Mouse (Mus musculus) gastrocnemius, adult 18-20 months (tissue): ENCODE measurements around the gene Nrbp1. TPM values are rescaled to one million over a fixed set of nuclear protein-coding genes. Genes with fewer than 3 reads are reported as not detected.

Experiments
- DNase-seq: peaks from one replicate; pipeline ENCODE4 v3.0.0; 2021; ENCODE audit warnings: low spot score
- total RNA-seq, 2 experiments: library from RNA; stranded (reverse); gene quantifications; 2 replicates each; pipeline ENCODE4 v1.2.3; 2021

Nrbp1 gene
- total RNA-seq, 2 experiments from 2014 or later, result 50.3 to 54.9 TPM

DNA sequence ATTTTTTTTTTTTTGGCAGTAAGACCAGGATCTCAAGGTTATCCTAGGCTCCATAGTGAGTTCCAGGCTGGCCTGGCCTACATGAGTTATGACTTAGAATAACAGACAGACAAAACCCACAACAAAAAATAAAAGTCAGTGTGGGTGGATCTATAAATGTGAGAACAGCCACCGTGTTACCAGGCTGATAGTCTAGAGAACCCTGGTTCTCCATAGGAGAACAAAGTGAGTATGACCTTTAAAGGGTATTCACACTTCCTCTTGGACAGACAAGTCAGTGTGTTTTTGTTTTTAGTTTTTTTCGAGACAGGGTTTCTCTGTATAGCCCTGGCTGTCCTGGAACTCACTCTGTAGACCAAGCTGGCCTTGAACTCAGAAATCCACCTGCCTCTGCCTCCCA, 15.3 kb downstream of the Nrbp1 start:
- DNase-seq, result no peak

DNA sequence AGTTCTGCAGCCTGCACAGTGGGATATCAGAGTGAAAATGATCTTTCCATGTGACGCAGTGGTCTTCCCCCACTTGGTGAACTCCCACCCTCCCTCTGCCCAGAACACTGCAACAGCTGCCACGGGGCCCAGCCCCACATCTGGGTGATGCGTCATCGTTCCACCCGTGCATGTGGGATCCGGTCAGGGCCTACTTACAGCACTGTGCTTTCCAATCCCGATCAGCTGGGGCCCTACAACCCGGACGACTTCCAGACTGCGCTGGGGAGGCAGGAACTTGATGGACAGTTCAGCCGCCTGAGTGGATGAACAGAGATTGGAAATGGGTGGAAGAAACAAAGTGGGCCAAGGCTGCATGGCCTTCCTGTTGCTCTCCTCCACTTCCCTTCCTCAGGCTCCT, 17.0 kb downstream of the Nrbp1 start:
- no peak for DNase-seq

DNA sequence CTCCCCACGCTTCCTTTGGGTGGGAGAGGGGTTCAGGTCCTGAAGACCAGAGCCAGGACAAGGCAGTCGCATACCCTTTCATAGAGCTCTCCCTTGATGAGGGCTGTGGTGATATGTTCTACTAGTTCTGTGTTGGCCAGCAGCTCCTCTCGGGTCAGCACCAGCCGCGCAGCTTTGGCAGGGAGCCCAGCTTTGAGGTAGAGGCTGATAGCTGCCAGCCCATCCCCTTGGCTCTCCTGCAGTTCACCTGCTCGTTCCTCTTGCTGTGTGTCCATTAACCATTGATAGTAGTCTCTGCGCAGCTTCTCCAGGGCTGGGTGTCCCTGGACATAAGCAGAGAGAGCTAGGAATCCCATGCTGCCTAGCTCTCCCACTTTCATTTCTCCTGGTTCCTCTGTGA, 25.4 kb downstream of the Nrbp1 start:
- DNase-seq, result no peak

DNA sequence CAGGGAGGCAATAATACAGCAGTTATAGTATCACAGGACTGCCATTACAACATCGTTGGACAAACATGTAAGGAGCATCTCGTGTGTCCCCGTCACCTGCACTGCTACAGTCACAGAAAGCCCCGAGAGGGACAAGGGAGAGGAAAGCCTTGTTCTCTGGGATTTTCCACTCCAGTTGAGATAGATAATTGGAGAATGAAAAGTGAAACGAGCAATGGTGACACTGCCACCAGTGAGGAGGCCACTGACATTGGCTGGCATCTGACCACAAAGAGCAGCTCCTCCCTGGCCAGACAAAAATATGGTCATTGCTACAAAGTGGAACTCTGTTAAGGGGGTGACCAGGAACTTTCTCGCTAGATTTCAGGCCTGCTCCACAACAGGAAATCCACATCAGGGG, 27.0 kb downstream of the Nrbp1 start:
- no peak for DNase-seq

DNA sequence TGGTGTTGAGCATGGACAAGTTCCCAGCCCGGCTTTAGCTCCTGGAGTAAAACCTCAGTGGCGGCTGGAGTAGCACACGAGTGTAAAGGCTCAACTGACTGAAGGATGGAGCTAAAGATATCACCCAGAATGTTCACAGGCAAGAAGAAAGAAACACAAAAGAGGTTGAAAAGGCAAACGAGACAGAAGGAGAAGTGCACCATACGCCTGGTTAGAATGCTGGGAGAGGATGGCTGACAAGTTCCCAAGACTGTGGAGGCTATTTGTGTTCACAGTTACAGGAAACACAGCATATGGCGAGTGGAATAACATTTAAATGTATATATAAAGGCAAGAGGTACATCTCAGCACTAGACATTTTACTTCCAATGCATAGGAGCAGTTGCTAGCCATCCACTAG, 32.4 kb downstream of the Nrbp1 start:
- no peak for DNase-seq

DNA sequence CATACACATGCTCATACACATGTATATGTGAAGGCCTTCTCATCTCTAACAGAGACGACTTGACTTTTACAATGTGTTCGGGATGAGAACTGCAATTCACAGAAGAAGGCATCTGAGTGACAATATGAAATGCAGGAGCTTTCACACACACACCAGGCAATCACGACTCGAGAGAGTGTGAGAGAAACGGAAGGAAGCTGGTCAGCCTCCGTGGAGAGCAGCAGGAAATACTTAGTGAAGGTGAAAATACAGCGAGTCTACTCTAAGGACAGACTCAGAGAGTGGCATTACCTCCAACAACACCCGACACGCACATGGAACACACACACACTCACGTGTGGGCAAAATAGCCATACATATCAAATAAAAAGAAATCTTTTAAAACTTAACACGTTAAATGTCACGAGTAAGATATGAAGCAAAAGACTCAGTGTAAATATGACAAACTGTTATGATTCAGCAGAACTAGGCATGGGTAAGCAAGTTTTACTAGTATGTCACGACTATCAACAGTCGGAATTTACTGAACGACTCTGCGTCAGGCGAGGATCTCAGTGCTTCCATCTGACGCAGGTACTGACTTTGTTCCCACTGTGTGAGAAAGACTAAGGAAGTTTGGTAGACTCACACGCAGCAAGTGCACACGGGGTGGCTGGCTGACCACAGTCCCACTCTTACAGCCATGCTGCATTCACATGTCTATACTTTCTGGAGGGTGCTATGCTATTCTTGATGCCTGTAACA, 38.8 kb downstream of the Nrbp1 start:
- DNase-seq, result no peak

DNA sequence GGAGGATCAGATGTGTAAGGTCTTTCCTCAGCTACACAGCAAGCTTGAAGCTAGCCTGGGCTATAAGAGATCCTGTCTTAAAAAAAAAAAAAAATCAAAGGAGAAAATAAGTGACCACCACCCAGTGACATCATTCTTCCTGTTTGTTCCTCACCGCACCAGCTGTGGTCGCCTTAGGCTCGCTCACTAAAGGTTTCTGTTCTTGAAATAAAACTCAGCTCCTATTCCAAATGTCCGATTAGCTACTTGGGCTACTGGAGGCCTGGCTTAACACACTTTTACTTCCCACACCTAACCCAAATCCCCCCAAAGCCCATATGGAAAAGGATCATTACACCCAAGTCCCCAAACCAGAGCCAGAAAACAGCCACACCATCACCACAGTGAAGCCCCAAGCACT, 47.6 kb downstream of the Nrbp1 start:
- no peak for DNase-seq

DNA sequence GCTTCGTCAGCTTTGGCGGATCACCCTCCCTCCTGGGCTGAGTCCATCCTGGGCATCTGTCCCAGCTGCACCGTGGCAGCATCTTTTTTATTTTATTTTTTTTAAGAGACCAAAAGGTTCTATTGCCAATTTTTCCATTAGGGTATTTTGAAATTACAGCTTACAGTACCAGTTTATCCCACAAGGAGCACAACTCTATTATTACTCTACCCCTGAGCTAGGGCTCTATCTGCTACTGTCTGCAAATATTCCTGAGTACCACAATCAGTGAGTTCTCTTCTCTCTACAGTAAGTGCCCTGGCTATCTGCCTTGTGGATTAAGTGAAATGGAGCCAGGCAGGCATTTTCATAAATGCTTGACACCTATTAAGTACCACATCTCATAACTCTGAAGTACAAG, 48.0 kb downstream of the Nrbp1 start:
- DNase-seq, result no peak

DNA sequence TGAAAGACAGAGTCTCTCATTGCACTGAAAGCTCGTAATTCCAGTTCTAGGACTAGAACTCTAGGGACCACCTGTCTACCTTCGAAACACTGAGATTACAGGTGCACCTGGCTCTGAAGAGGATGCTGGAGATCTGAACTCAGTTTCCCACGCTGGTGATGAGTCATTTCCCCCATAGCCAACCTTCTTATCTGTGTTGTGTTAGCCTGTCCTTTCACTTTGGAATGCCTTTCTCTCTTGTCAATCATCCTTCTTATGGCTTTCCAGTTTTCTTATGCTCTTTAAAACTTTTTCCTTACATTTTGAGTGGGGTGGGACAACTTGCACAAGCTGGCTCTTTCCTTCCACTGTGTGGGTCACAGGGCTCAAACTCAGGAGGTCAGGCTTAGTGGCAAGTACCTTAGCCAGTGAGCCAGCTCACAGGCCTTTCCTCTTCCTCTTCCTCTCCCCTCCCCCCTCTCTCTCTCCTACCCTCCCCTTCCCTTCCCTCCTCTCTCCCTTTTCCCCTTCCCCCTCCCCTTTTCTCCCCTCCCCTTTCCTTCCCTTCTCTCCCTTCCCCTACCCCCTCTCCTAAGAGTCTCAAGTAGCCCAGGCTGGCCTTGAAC, 49.1 kb downstream of the Nrbp1 start:
- no peak for DNase-seq

DNA sequence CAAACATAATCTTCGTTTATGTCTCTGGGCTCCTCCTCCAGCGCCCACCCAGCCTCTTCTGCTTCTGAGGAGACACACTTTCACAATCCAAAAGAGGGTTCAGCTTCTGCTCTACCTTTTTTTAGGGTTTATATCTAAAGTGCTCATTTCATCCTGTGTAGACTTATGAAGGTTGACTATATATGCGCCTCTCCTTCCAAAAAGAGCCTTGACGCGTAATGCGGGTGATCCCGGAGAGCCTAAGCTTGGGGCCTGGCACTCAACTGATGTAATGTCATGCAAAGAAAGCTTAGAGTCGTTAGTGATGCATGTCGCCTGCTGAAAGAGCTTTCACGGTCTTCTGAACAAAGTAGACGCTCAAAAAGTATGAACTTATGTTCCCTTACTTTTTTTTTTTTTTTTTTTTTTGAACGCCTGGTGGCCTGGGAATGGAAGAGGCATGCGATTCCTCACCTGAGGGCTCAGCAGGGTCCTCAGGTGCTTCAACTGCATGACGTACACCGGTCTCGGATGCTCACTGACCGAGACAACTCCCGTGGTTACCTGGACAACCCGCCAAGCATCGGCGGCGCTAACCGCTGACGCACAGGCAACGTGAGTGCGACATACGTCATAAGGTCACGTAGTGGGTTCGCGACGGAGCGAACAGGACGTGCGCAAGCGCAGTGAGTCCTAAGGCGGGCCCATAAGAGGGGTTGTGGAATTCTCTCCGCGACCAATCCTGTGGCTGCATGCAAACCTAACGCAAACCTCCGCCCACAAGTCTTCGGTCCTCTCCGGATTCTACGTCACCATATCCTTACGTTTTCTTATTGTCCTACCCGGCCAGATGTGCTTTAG, 50.1 kb downstream of the Nrbp1 start, which contains the start of gene Ift172:
Gene Ift172 (minus strand): TSS at position 596 of the 840 bp plus-strand sequence.
- DNase-seq, result peak; percentile 97

DNA sequence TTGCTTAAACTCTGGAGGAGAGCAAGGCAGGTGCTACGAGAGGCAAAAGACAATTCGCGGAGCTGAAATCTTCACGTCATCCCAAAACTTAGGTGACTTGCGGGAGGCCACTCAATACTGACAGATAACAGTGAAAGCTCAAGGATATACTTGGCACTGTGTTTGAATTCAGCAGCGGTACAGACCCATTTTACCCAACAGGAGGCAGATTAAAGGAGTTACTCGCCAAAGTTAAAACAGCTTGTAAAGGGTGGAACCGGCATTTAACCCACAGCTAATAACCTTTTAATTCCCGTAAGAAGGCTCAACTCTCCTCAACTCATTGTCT, 50.7 kb downstream of the Nrbp1 start:
- DNase-seq, result no peak

DNA sequence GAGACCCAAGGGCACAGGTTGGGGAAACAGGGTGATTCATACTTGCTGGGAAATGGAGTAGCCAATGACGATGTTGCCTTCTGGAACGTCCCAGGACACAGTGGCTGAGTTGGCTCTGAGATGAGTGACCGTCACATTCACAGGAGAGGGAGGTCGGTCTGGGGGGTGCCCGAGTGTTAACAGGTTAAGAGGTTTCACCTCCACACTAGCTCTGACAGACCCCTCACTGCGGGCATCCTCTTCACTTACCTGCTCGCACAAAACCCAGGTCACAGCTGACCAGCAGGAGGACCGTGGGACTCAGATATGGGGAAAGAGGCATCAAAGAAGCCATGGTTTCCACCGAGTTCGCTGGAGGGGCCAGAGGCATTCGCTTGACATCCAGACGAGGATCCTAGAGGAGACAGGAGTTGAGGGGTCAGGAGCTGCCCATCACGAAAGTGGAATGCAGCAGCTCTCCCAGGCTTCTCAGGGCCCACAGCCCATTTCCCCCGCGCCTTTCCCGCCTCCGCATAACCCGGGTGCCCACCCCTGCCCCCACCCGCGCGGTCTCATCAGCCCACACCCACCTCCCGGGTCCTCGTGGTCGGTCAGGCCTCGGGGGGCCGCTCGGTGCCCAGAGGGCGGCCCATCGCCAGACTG, 54.4 kb downstream of the Nrbp1 start:
- no peak for DNase-seq

DNA sequence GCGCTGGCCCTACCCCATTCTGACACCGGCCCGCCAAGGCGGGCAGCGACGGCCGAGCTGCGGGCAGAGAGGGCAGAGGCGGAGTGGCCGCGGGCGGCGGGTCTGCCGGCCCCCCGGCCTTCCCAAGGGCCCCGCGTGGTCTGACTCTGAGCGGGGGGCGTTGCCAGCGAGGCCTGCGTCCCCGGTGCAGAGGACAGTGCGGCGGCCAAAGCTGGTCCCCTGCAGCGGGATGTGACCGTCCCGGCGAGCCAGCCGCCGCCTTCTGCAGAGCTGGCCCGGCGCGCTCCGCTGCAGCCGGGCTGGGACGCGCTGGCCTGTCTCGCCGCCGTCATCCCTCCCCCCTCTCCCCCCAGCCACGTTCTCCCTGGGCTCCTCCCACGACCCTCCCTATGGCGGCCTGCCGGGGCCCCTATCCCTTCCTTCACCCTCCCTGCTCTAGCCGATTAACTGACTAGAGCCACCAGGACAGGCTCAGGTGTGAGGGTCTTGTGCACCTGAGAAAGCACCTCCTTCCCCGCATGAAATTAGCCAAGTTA, 55.0 kb downstream of the Nrbp1 start, which contains the start of gene Fndc4:
Gene Fndc4 (minus strand): TSS at position 475 of the 536 bp plus-strand sequence.
- DNase-seq, result no peak

DNA sequence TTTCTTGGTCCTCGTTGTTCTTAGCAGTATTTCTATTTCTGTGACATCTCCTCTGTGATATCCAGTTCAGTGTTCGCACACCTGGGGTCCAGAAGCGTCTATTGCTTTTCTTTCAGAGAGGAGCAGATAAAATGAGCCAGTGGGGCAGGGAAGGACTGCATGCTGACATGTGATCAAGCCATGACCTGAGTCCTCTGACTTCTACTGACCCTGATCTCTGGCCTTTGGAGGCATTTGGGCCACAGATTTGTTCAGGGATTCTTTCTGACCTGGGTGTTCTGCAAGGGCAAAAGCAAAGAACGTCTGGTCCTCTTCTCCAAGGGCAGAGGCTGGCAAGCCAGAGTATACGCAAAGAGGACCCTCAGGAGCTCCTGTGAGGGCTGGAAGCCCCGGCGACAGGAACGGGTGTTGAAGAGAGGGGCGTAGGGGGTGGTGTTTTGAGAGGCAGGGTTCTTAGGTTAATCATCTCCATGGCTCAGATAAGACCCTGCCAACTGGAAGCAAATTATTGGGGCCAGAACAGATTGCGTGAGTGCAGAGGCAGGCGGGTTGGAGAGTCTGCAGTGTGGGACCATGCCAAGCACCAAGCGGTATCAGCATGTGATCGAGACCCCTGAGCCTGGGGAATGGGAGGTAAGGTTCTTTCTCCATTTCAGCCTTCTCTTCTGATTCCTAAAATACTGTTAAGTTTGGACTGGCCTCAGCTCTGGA, 56.5 kb downstream of the Nrbp1 start, which contains the start of gene Gckr:
Gene Gckr (plus strand): TSS at position 397 of the 711 bp plus-strand sequence.
- no peak for DNase-seq

DNA sequence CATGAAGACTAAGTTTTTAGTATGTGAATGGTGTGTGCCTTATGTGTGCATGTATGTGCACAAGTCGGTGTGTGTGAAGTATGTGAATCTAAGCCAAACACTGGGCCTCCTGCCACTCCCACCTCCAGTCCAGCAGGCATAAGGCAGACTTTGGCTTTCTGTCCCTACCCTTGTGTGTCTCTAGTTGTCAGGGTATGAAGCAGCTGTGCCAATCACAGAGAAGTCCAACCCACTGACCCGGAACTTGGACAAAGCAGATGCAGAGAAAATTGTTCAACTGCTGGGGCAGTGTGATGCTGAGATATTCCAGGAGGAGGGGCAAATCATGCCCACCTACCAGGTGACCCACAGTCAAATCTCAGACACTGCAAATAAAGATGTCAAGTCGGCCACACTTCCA, 57.3 kb downstream of the Nrbp1 start:
- no peak for DNase-seq

DNA sequence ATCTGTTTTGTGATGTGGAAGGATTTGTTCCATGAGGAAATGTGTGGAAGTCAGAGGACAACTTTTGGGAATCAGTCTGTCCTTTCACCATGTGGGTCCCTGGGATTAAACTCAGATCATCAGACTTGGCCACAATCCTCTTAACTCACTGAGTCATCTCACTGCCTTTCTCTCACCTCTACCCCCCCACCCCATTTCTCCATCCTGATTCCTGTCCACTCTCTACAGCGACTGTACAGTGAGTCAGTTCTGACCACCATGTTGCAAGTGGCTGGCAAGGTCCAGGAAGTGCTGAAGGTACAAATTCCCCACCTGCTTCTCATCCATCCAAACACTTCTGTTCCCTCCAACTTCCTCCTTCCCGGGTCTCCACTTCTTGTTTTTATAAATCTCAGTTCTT, 57.8 kb downstream of the Nrbp1 start:
- no peak for DNase-seq

Other genes with a start within 250 kb of the Nrbp1 start
- gene Atraid, start 192.6 kb upstream of the Nrbp1 start, total RNA-seq, result 10 to 100 TPM; 45.3 to 45.4 TPM
- gene Slc5a6, start 191.9 kb upstream of the Nrbp1 start, total RNA-seq, result 1 to 10 TPM; 4.3 to 5.7 TPM
- gene Cad, start 186.1 kb upstream of the Nrbp1 start, total RNA-seq, result 10 to 100 TPM; 21.0 to 24.9 TPM
- not detected for gene Dnajc5g, start 134.6 kb upstream of the Nrbp1 start, total RNA-seq
- gene Slc30a3, start 132.6 kb upstream of the Nrbp1 start, total RNA-seq, result under 1 TPM in 1 of 2 experiments, not detected in 1; 0.09 TPM
- 100 to 1,000 TPM; 438 to 512 TPM for gene Trim54, start 124.2 kb upstream of the Nrbp1 start, total RNA-seq
- not detected for gene Ucn, start 102.0 kb upstream of the Nrbp1 start, total RNA-seq
- 10 to 100 TPM; 18.8 to 22.0 TPM for gene Mpv17, start 86.6 kb upstream of the Nrbp1 start, total RNA-seq
- under 1 TPM; 0.28 to 0.50 TPM for gene Gm29609, start 61.0 kb upstream of the Nrbp1 start, total RNA-seq
- gene Gtf3c2, start 60.7 kb upstream of the Nrbp1 start, total RNA-seq, result 10 to 100 TPM; 20.7 to 20.9 TPM
- 10 to 100 TPM; 29.1 to 30.8 TPM for gene Snx17, start 47.6 kb upstream of the Nrbp1 start, total RNA-seq
- gene Eif2b4, start 47.4 kb upstream of the Nrbp1 start, total RNA-seq, result 10 to 100 TPM; 42.9 to 46.8 TPM
- 1 to 10 TPM; 6.0 to 7.2 TPM for gene Zfp513, start 38.6 kb upstream of the Nrbp1 start, total RNA-seq
- gene Ppm1g, start 20.2 kb upstream of the Nrbp1 start, total RNA-seq, result 10 to 100 TPM; 37.8 to 43.9 TPM
- gene Gm9970, start 368 bp downstream of the Nrbp1 start, total RNA-seq, result not detected
- gene Krtcap3, start 10.8 kb downstream of the Nrbp1 start, total RNA-seq, result 1 to 10 TPM; 1.9 to 2.1 TPM
- 10 to 100 TPM; 26.2 to 26.9 TPM for gene Ift172, start 50.3 kb downstream of the Nrbp1 start, total RNA-seq
- 1 to 10 TPM; 1.5 to 1.6 TPM for gene Fndc4, start 55.2 kb downstream of the Nrbp1 start, total RNA-seq
- not detected for gene Gckr, start 56.6 kb downstream of the Nrbp1 start, total RNA-seq
- gene Zfp512, start 211.6 kb downstream of the Nrbp1 start, total RNA-seq, result 10 to 100 TPM; 10.5 to 14.0 TPM
- gene 4930548H24Rik, start 244.9 kb downstream of the Nrbp1 start, total RNA-seq, result not detected